ENCODE assay signal across 19 mouse cellular contexts in genomic region chr4:150352736-150353135, GRCm38 (mm10).
"Had no signal": no experiment of that assay in that cellular context is flagged by ENCODE, and none has a peak within 500 bp of the region (broad histone marks: within the 10 kb centered on the region; RNA-seq: fewer than 3 reads in every experiment).

No protein-coding gene starts in this region.

- H3K9ac ChIP-seq: lung, embryonic 14.5 days; midbrain, embryonic 13.5 days; midbrain, embryonic 15.5 days; neural tube, embryonic 13.5 days; neural tube, embryonic 15.5 days had no signal

- H3K9me3 ChIP-seq: megakaryocyte, embryonic 14.5 days; midbrain, embryonic 13.5 days; midbrain, embryonic 15.5 days; neural tube, embryonic 13.5 days; neural tube, embryonic 15.5 days had no signal

- H3K36me3 ChIP-seq: midbrain, embryonic 13.5 days; midbrain, embryonic 15.5 days; neural tube, embryonic 13.5 days; neural tube, embryonic 15.5 days had no signal

- H3K4me2 ChIP-seq: lung, embryonic 14.5 days; midbrain, embryonic 11.5 days; midbrain, embryonic 13.5 days; midbrain, embryonic 15.5 days; neural tube, embryonic 13.5 days; neural tube, embryonic 15.5 days had no signal

- DNase-seq: lung, adult 18-20 months; lung, embryonic 14.5 days; lung, postnatal 10 days; lung, postnatal 36 days; retina, postnatal 1 day; right cerebral cortex, adult 18-20 months; right cerebral cortex, postnatal 25 days; right cerebral cortex, postnatal 4 days; spleen, adult 18-20 months; thymus, adult 18-20 months; thymus, postnatal 14 days; thymus, postnatal 36 days had no signal

- H3K27ac ChIP-seq: macrophage; midbrain, embryonic 15.5 days had no signal

- H3K27me3 ChIP-seq: megakaryocyte, embryonic 14.5 days; midbrain, embryonic 13.5 days; midbrain, embryonic 15.5 days; neural tube, embryonic 13.5 days; neural tube, embryonic 15.5 days had no signal

- H3K4me3 ChIP-seq: megakaryocyte, embryonic 14.5 days; midbrain, embryonic 13.5 days; midbrain, embryonic 15.5 days; neural tube, embryonic 13.5 days; neural tube, embryonic 15.5 days had no signal

- ATAC-seq: midbrain, embryonic 13.5 days; midbrain, embryonic 15.5 days had no signal
